Mouse (Mus musculus) C2C12 (cell line): ENCODE measurements at regions not wholly inside any gene's neighbourhood (a gene's known extent, or its start where the extent isn't known, plus 50 kb on each side); places are given as distances from the start of the nearest gene placed in this dataset.

Experiments
- H3K27me3 ChIP-seq: one replicate; pipeline ENCODE4 v1.6.1; 2011; ENCODE audit not compliant: control insufficient read depth, insufficient read depth, insufficient read length
- H3K36me3 ChIP-seq: one replicate; pipeline ENCODE4 v1.6.1; 2011; ENCODE audit not compliant: control insufficient read depth, insufficient read depth
- H3K4me3 ChIP-seq: one replicate; pipeline ENCODE4 v1.5.1; 2011; ENCODE audit warnings: mild to moderate bottlenecking, control low read depth; ENCODE audit not compliant: poor library complexity, insufficient read depth, severe bottlenecking
- H3K79me2 ChIP-seq: one replicate; pipeline ENCODE4 v1.6.1; 2011; ENCODE audit not compliant: control insufficient read depth, insufficient read depth
- H3K79me3 ChIP-seq: one replicate; pipeline ENCODE4 v1.6.1; 2011; ENCODE audit warnings: low read depth, control low read depth
- H3ac ChIP-seq: one replicate; pipeline ENCODE3; 2011; ENCODE audit warnings: low read depth; ENCODE audit not compliant: control insufficient read depth, insufficient read length
- CEBPB ChIP-seq: IDR thresholded peaks from one replicate; pipeline ENCODE4 v1.6.1; 2011; ENCODE audit warnings: low read depth, mild to moderate bottlenecking, control low read depth, moderate library complexity
- CTCF ChIP-seq: IDR thresholded peaks from one replicate; pipeline ENCODE4 v1.5.1; 2011; ENCODE audit not compliant: control insufficient read depth, insufficient read depth, insufficient read length
- FOSL1 ChIP-seq: IDR thresholded peaks from one replicate; pipeline ENCODE4 v1.8.0; 2011; ENCODE audit warnings: mild to moderate bottlenecking, low read length; ENCODE audit not compliant: poor library complexity, insufficient read depth, severe bottlenecking
- MAX ChIP-seq: IDR thresholded peaks from one replicate; pipeline ENCODE4 v1.6.1; 2011; ENCODE audit warnings: mild to moderate bottlenecking, control low read depth
- MYOD1 ChIP-seq: IDR thresholded peaks from one replicate; pipeline ENCODE4 v1.6.1; 2011; ENCODE audit warnings: low read depth; ENCODE audit not compliant: control insufficient read depth, insufficient read length
- MYOG ChIP-seq: IDR thresholded peaks from one replicate; pipeline ENCODE4 v1.6.1; 2011; ENCODE audit not compliant: control insufficient read depth, insufficient read length; ENCODE audit errors: extremely low read depth
- USF1 ChIP-seq: IDR thresholded peaks from one replicate; pipeline ENCODE4 v1.6.1; 2011; ENCODE audit warnings: low read depth, mild to moderate bottlenecking, control low read depth, moderate library complexity

GRCm38 (mm10) chr6:35378851-35379250, 52.9 kb upstream of the Fam180a start:
- H3K36me3 ChIP-seq: no peaks in the 10 kb centered on the region
- H3ac ChIP-seq: no peak overlapping the region
- no peak for TF ChIP-seq MYOD1
- TF ChIP-seq CEBPB: no peak
- no peak for TF ChIP-seq MAX
- no peak for TF ChIP-seq CTCF
- no peak for TF ChIP-seq FOSL1
- no peak for TF ChIP-seq MYOG
- no peak for TF ChIP-seq USF1
- no peaks in the 10 kb centered on the region for H3K27me3 ChIP-seq
- no peaks in the 10 kb centered on the region for H3K79me3 ChIP-seq
- no peaks in the 10 kb centered on the region for H3K79me2 ChIP-seq
- H3K4me3 ChIP-seq: no peak overlapping the region

DNA sequence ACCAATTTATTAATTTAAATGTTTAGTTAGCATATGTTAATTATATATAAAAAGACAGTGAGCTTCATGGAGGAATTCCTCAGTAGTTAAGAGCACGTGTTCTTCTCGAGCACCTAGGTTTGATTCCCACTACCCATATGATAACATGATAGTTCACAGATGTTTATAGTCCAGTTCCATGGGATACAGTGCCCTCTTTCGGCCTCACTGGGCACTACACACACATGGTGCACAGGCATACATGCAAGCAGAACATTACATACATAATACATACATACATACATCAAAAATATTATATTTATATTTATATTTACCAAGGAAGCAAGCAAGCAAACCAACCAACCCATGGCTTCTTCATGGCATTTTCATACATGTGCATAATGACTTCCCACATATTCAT, 51.6 kb upstream of the Fam180a start:
- Histone ChIP-seq H3K79me2 (no peaks in the 10 kb centered on the region), H3K27me3 (no peaks in the 10 kb centered on the region), H3K4me3 (no peak overlapping the region), H3K36me3 (no peaks in the 10 kb centered on the region), H3ac (no peak overlapping the region), H3K79me3 (no peaks in the 10 kb centered on the region)
- TF ChIP-seq CEBPB (no peak), CTCF (no peak), FOSL1 (no peak), USF1 (no peak), MYOD1 (no peak), MYOG (no peak), MAX (no peak)

DNA sequence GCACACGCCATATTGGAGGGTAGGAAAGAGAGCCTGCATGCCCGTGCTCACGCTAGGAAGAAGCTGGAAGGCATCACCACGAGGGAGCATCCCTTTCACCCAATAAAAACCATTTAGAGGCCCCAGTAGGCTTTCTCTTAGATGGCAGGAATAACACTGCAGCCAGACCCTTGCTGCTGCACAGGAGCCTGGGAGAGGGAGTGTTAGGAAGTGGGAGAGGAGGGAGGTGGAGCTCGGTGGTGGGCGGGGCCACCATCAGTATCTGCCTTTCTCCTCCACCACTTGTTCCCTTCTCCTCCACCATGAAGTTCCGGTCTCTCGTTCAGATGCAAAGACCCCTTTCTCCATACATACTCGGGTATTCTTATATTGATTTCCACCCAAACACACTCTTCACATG, 50.6 kb upstream of the Fam180a start:
- Histone ChIP-seq H3K36me3 (no peaks in the 10 kb centered on the region), H3ac (no peak overlapping the region), H3K27me3 (no peaks in the 10 kb centered on the region), H3K79me2 (no peaks in the 10 kb centered on the region), H3K79me3 (no peaks in the 10 kb centered on the region), H3K4me3 (no peak overlapping the region)
- no peak for TF ChIP-seq MAX
- TF ChIP-seq CTCF: no peak
- no peak for TF ChIP-seq USF1
- TF ChIP-seq CEBPB: no peak
- TF ChIP-seq FOSL1: no peak
- no peak for TF ChIP-seq MYOD1
- no peak for TF ChIP-seq MYOG
